Mouse (Mus musculus): ENCODE data around the gene Gm11114.
A peak's percentile ranks its signal among the peaks of the same experiment; 100 is the strongest.

Gene Gm11114

GRCm38 (mm10) chr9:85312473-85312872, at the start of gene Gm11114:
TSS of gene Gm11114 (plus strand) at chr9:85312773.
- DNase-seq (ENCODE audit: low spot score in 2 of 2): no peak

- DNase-seq (ENCODE audit: low spot score in 2 of 2): no peak
Observed at GRCm38 (mm10) chr9:85266847-85267246, 45.7 kb upstream of the Gm11114 start.

GRCm38 (mm10) chr9:85274114-85274513, 38.5 kb upstream of the Gm11114 start:
- no peak for DNase-seq (ENCODE audit: low spot score in 2 of 2)

- no peak for DNase-seq (ENCODE audit: low spot score in 2 of 2)
Observed at GRCm38 (mm10) chr9:85302849-85303248, 9.7 kb upstream of the Gm11114 start.

- DNase-seq (ENCODE audit: low spot score in 2 of 2): no peak
Observed at GRCm38 (mm10) chr9:85303378-85303777, 9.2 kb upstream of the Gm11114 start.

GRCm38 (mm10) chr9:85316122-85316521, 3.5 kb downstream of the Gm11114 start:
- no peak for DNase-seq (ENCODE audit: low spot score in 2 of 2)

GRCm38 (mm10) chr9:85320167-85320951, 7.8 kb downstream of the Gm11114 start:
- DNase-seq (ENCODE audit: low spot score in 2 of 2): no peak

GRCm38 (mm10) chr9:85324158-85324875, 11.7 kb downstream of the Gm11114 start:
- no peak for DNase-seq (ENCODE audit: low spot score in 2 of 2)

- no peak for DNase-seq (ENCODE audit: low spot score in 2 of 2)
Observed at GRCm38 (mm10) chr9:85325201-85325868, 12.8 kb downstream of the Gm11114 start.

GRCm38 (mm10) chr9:85326292-85327241, 14.0 kb downstream of the Gm11114 start:
- peak; percentile 23 for DNase-seq (ENCODE audit: low spot score in 2 of 2)

GRCm38 (mm10) chr9:85327242-85328211, 15.0 kb downstream of the Gm11114 start, which contains the start of gene Tent5a:
TSS of gene Tent5a (minus strand) at chr9:85327348.
- peak; percentile 26 to 53 for DNase-seq (ENCODE audit: low spot score in 2 of 2)

GRCm38 (mm10) chr9:85328259-85328658, 15.7 kb downstream of the Gm11114 start:
- DNase-seq (ENCODE audit: low spot score in 2 of 2): peak; percentile 65 to 85

GRCm38 (mm10) chr9:85331521-85331920, 18.9 kb downstream of the Gm11114 start:
- DNase-seq (ENCODE audit: low spot score in 2 of 2): no peak

- no peak for DNase-seq (ENCODE audit: low spot score in 2 of 2)
Observed at GRCm38 (mm10) chr9:85336046-85336445, 23.5 kb downstream of the Gm11114 start.

- DNase-seq (ENCODE audit: low spot score in 2 of 2): no peak
Observed at GRCm38 (mm10) chr9:85340303-85340702, 27.7 kb downstream of the Gm11114 start.

- no peak for DNase-seq (ENCODE audit: low spot score in 2 of 2)
Observed at GRCm38 (mm10) chr9:85342892-85343785, 30.6 kb downstream of the Gm11114 start.

- no peak for DNase-seq (ENCODE audit: low spot score in 2 of 2)
Observed at GRCm38 (mm10) chr9:85347823-85348523, 35.4 kb downstream of the Gm11114 start.

GRCm38 (mm10) chr9:85355559-85355958, 43.0 kb downstream of the Gm11114 start:
- DNase-seq (ENCODE audit: low spot score in 2 of 2): no peak

Measured in thymus, postnatal 10 days (tissue).